Mouse (Mus musculus): ENCODE results near the gene Lrrc20. TPM values are rescaled to one million over a fixed set of nuclear protein-coding genes. Genes with fewer than 3 reads are reported as not detected.
A peak's percentile ranks its signal among the peaks of the same experiment; 100 is the strongest.
"Not testable (repeated sequence)": the region's sequence is repeated elsewhere in the genome, so short reads cannot be mapped to it uniquely, and the experiment has no call there.

Lrrc20 gene
- total RNA-seq (2021): 10 to 100 TPM; 13.0 to 13.9 TPM
- long read RNA-seq, experiment 1, partial matches to known transcripts: 0 of 4 reads
- long read RNA-seq, experiment 1, other reads (novel, unspliced or antisense): 1 of 4 reads
- long read RNA-seq, experiment 2, partial matches to known transcripts: 5 of 7 reads
- long read RNA-seq, experiment 2, other reads (novel, unspliced or antisense): 1 of 7 reads

- intact Hi-C loops (cut with DNase I): no loop called here
- peak; percentile 93 to 94 for DNase-seq (ENCODE audit: low spot score in 2 of 2)
Observed at GRCm38 (mm10) chr10:61475594-61476439, at the start of gene Lrrc20. Gene Lrrc20, plus strand, starts transcription at chr10:61475801.

- intact Hi-C loops (cut with DNase I): no loop called here
- no peak for DNase-seq (ENCODE audit: low spot score in 2 of 2)
Observed at GRCm38 (mm10) chr10:61426251-61426757, 49.3 kb upstream of the Lrrc20 start.

GRCm38 (mm10) chr10:61427951-61428350 lies 47.6 kb upstream of the Lrrc20 start:
- intact Hi-C loops (cut with DNase I): no loop called here
- DNase-seq (ENCODE audit: low spot score in 2 of 2): no peak

- no peak for DNase-seq (ENCODE audit: low spot score in 2 of 2)
- intact Hi-C loops (cut with DNase I): no loop called here
Observed at GRCm38 (mm10) chr10:61428416-61428815, 47.2 kb upstream of the Lrrc20 start.

GRCm38 (mm10) chr10:61429043-61429442 lies 46.6 kb upstream of the Lrrc20 start:
- intact Hi-C loops (cut with DNase I): no loop called here
- DNase-seq (ENCODE audit: low spot score in 2 of 2): no peak

- DNase-seq (ENCODE audit: low spot score in 2 of 2): peak; percentile 71 to 77
Observed at GRCm38 (mm10) chr10:61431375-61431774, 44.2 kb upstream of the Lrrc20 start.

GRCm38 (mm10) chr10:61440202-61440800 lies 35.3 kb upstream of the Lrrc20 start:
- no peak for DNase-seq (ENCODE audit: low spot score in 2 of 2)
- intact Hi-C loops (cut with DNase I): no loop called here

More at GRCm38 (mm10) chr10:61431375-61431774, 44.2 kb upstream of the Lrrc20 start:
- intact Hi-C loops (cut with DNase I): no loop called here

GRCm38 (mm10) chr10:61443456-61443855 lies 32.1 kb upstream of the Lrrc20 start:
- DNase-seq (ENCODE audit: low spot score in 2 of 2): no peak
- intact Hi-C loops (cut with DNase I): no loop called here

GRCm38 (mm10) chr10:61443876-61444275 lies 31.7 kb upstream of the Lrrc20 start:
- intact Hi-C loops (cut with DNase I): no loop called here
- no peak for DNase-seq (ENCODE audit: low spot score in 2 of 2)

GRCm38 (mm10) chr10:61445016-61445415 lies 30.6 kb upstream of the Lrrc20 start:
- intact Hi-C loops (cut with DNase I): no loop called here

GRCm38 (mm10) chr10:61447581-61448353 lies 27.8 kb upstream of the Lrrc20 start:
- intact Hi-C loops (cut with DNase I): no loop called here
- DNase-seq (ENCODE audit: low spot score in 2 of 2): no peak

More at GRCm38 (mm10) chr10:61445016-61445415, 30.6 kb upstream of the Lrrc20 start:
- DNase-seq (ENCODE audit: low spot score in 2 of 2): no peak

GRCm38 (mm10) chr10:61448834-61449233 lies 26.8 kb upstream of the Lrrc20 start:
- intact Hi-C loops (cut with DNase I): no loop called here
- no peak for DNase-seq (ENCODE audit: low spot score in 2 of 2)

- DNase-seq (ENCODE audit: low spot score in 2 of 2): no peak
- intact Hi-C loops (cut with DNase I): no loop called here
Observed at GRCm38 (mm10) chr10:61451463-61451930, 24.1 kb upstream of the Lrrc20 start.

GRCm38 (mm10) chr10:61451931-61452617 lies 23.5 kb upstream of the Lrrc20 start:
- intact Hi-C loops (cut with DNase I): no loop called here
- peak; percentile 33 to 50 for DNase-seq (ENCODE audit: low spot score in 2 of 2)

GRCm38 (mm10) chr10:61452645-61453044 lies 23.0 kb upstream of the Lrrc20 start, which contains the start of gene Eif4ebp2:
Gene Eif4ebp2, minus strand, starts transcription at chr10:61452661.
- DNase-seq (ENCODE audit: low spot score in 2 of 2): peak; percentile 98
- intact Hi-C loops (cut with DNase I): no loop called here

GRCm38 (mm10) chr10:61453171-61453570 lies 22.4 kb upstream of the Lrrc20 start:
- intact Hi-C loops (cut with DNase I); DNase-seq (ENCODE audit: low spot score in 2 of 2): not testable (repeated sequence)

GRCm38 (mm10) chr10:61457182-61457581 lies 18.4 kb upstream of the Lrrc20 start:
- intact Hi-C loops (cut with DNase I): no loop called here

GRCm38 (mm10) chr10:61465009-61465408 lies 10.6 kb upstream of the Lrrc20 start:
- intact Hi-C loops (cut with DNase I): no loop called here
- no peak for DNase-seq (ENCODE audit: low spot score in 2 of 2)

More at GRCm38 (mm10) chr10:61457182-61457581, 18.4 kb upstream of the Lrrc20 start:
- DNase-seq (ENCODE audit: low spot score in 2 of 2): no peak

GRCm38 (mm10) chr10:61466242-61466641 lies 9.4 kb upstream of the Lrrc20 start:
- DNase-seq (ENCODE audit: low spot score in 2 of 2): no peak
- intact Hi-C loops (cut with DNase I): no loop called here

All from left cerebral cortex, postnatal 14 days (tissue).